Mouse (Mus musculus): Measurements from ENCODE around the gene Wnt5b.

DNA sequence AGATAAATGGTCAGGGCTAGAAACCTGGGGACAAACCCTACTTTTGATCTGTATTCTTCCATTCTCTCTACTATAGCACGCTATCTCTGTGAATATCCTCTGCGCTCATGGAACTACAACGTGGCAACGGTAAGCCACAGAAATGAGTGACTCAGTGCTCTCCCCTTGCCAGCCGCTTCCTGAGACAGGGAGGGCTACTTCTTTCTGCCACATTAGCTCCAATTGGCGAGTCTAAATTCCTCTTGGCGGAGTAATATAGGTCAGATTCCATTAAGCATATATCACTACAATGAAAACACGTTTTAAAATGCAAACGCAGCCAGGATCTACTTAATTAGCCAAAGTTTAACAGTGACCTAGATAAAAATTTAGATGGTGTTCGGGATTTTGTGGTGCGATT lies 31.4 kb downstream of the Wnt5b start:
- TF ChIP-seq POLR2A (IDR thresholded peaks at IDR 0.05; ENCODE audit: extremely low read depth, insufficient read depth, low read length), result no peak
- TF ChIP-seq CTCF (IDR thresholded peaks at IDR 0.05; ENCODE audit: extremely low read depth, insufficient read depth, low read length), result no peak
